Mouse (Mus musculus): ENCODE measurements around the gene Clec2l.
A peak's percentile ranks its signal among the peaks of the same experiment; 100 is the strongest.

GRCm38 (mm10) chr6:38677629-38678028, 14.8 kb downstream of the Clec2l start:
- TF ChIP-seq POLR2A (IDR thresholded peaks at IDR 0.05; ENCODE audit: control insufficient read depth in 1 of 2, insufficient read depth in 1 of 2, low read depth in 1 of 2, low read length in 2 of 2, poor library complexity in 1 of 2), result peak; percentile 47 to 75; a peak in 2 of 4 replicates
- peak; percentile 97 for TF ChIP-seq USF1 (IDR thresholded peaks at IDR 0.05; ENCODE audit: low read depth, low read length)

Measured in MEL (cell line).